ENCODE assay signal across 8 mouse cellular contexts in the genomic region with DNA sequence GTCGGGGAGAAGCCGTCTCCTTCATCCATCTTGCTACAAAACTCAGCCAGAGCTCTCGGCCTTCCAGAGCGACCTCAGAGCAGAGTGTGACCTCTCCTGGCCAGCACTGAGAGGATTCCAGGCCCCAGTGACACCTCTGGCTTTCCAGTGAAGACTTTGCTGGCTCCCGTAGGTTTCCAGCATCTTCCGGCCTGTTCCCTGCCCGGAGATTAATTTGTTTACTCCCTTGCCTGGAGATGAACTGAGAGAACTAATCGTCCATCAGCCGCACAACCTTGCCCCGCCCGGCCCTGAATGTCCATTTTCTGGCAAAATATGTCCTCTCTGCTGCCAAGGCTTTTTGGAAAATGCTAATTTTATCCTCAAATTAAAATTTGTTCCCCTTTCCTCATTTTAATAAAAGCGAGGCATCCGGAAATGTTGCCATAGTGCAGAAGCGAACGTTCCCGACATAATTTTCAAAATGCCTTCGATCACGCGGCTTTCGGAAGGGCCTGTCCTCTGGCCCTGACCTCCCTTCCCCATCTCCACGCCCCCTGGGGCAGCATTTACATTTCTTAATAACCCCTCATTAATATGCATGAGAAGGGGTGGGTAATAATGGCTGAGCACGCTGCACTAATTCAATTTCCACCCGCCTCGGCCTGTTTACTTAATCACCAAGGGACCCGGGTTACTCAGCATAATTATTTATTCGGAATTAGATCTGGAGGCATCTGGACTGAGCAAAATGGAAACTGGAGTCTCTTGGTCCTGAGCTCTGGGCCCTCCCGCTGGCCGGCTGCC. TPM values are rescaled to one million over a fixed set of nuclear protein-coding genes. Genes with fewer than 3 reads are reported as not detected.
A peak's percentile ranks its signal among the peaks of the same experiment; 100 is the strongest.
DNase-seq lines count a peak whose midpoint lies in the region; ATAC-seq lines count a peak whose summit lies in the region.

No protein-coding gene starts in this region.

- H3K36me3 ChIP-seq in hindbrain, embryonic 12.5 days: no peaks in the 10 kb centered on the region
- no peaks in the 10 kb centered on the region for H3K36me3 ChIP-seq in midbrain, embryonic 12.5 days

- peak; percentile 74 for ATAC-seq in hindbrain, embryonic 12.5 days (ENCODE audit: low FRiP score)
- peak; percentile 61 for ATAC-seq in midbrain, embryonic 12.5 days (ENCODE audit: low FRiP score, low read depth)

- H3K27ac ChIP-seq in hindbrain, embryonic 12.5 days: peak overlapping the region; percentile 45
- H3K27ac ChIP-seq in midbrain, embryonic 12.5 days (replicated peaks): peak overlapping the region; percentile 40

- WGBS in hindbrain, embryonic 12.5 days: 18% methylated on average over 28 of the region's 28 CpGs
- WGBS in midbrain, embryonic 12.5 days: 15% methylated on average over 28 of the region's 28 CpGs

- H3K9ac ChIP-seq in hindbrain, embryonic 12.5 days: no peak overlapping the region
- no peak overlapping the region for H3K9ac ChIP-seq in midbrain, embryonic 12.5 days (replicated peaks)

- peak; percentile 25 for DNase-seq in cerebellum, adult 9-10 months
- DNase-seq in cerebellum, adult 11-12 months: no peak
- peak; percentile 10 to 15 for DNase-seq in adrenal gland, postnatal 36 days
- no peak for DNase-seq in ovary, adult 18-20 months (ENCODE audit: low spot score)
- DNase-seq in spleen, adult 12 weeks (ENCODE audit: low spot score): no peak
- DNase-seq in spleen, postnatal 36 days (ENCODE audit: low spot score in 2 of 2): no peak

- H3K9me3 ChIP-seq in hindbrain, embryonic 12.5 days (replicated peaks): no peaks in the 10 kb centered on the region
- H3K9me3 ChIP-seq in midbrain, embryonic 12.5 days: no peaks in the 10 kb centered on the region

- H3K27me3 ChIP-seq in hindbrain, embryonic 12.5 days: no peaks in the 10 kb centered on the region
- peaks cover 17% of the 10 kb centered on the region for H3K27me3 ChIP-seq in midbrain, embryonic 12.5 days

- peaks cover 52% of the 10 kb centered on the region for H3K4me1 ChIP-seq in hindbrain, embryonic 12.5 days
- peaks cover 46% of the 10 kb centered on the region for H3K4me1 ChIP-seq in midbrain, embryonic 12.5 days

- no peak overlapping the region for H3K4me3 ChIP-seq in hindbrain, embryonic 12.5 days
- no peak overlapping the region for H3K4me3 ChIP-seq in midbrain, embryonic 12.5 days

- peak overlapping the region; percentile 19; the same call in 1 of the 2 replicates for H3K4me2 ChIP-seq in hindbrain, embryonic 12.5 days (replicated peaks)
- peak overlapping the region; percentile 11; the same call in 1 of the 2 replicates for H3K4me2 ChIP-seq in midbrain, embryonic 12.5 days (replicated peaks)

RNA-seq across cellular contexts. Expression of a gene that starts 32.0 kb away (rescaled TPM):
- 10 to 100 TPM; 17.6 to 18.0 TPM for total RNA-seq in adrenal gland, postnatal 36 days (2021)
- 82.3 and 83.7 TPM in 2 replicates for polyA plus RNA-seq in hindbrain, embryonic 12.5 days (2016; fragmentation: Nextera tagmentation; extraction: Ambion mirVana)
- 89.1 and 94.2 TPM in 2 replicates for polyA plus RNA-seq in midbrain, embryonic 12.5 days (2016; fragmentation: Nextera tagmentation; extraction: Ambion mirVana)

Comparison
In these comparisons a context has a peak if more than half of its experiments do, and no peak if none do; other contexts are left out.
1. DNase-seq: peak in cerebellum, adult 9-10 months (single experiment) and adrenal gland, postnatal 36 days (2 of 2); none in cerebellum, adult 11-12 months (single experiment), ovary, adult 18-20 months (single experiment), spleen, adult 12 weeks (single experiment) and spleen, postnatal 36 days (0 of 2).